Mouse (Mus musculus): ENCODE results near the gene Sema3g.

The Sema3g gene

DNA sequence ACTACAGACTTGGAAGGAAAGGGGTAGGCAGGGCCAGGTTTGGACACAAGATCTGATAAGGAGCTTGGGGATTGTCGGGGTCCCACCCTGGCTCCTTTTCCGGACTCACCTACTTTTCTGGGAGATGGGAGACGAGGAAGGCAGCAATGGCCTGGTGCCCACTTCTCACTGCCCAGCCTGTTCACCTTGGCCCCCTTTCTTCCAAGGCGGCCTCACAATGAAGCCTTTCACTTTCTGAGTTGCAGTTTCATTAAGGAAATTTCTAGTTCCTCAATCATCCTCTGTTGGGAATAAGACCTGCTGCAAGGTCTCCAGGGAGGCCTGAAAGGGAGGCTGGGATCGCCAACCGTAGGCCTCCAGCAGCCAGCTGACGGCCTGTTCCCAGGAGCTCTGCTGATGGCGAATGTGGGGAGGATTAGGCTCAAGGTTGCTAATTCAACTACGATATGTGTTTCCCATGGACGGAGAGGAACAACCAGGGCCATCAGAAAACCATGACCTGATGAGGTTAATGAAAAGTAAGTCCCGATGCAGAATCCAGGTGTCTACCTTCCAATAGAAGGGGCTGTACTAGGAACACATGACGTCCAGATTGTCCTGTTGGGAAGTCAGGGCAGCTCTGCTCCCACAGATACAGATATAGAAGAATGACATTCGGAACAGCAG lies 14.9 kb downstream of the Sema3g start:
- in situ Hi-C loops (cut with MboI, MseI), result no loop called here

- in situ Hi-C loops (cut with MboI, MseI), result no loop called here
Measured at GRCm38 (mm10) chr14:31233070-31233995, 15.7 kb downstream of the Sema3g start.

DNA sequence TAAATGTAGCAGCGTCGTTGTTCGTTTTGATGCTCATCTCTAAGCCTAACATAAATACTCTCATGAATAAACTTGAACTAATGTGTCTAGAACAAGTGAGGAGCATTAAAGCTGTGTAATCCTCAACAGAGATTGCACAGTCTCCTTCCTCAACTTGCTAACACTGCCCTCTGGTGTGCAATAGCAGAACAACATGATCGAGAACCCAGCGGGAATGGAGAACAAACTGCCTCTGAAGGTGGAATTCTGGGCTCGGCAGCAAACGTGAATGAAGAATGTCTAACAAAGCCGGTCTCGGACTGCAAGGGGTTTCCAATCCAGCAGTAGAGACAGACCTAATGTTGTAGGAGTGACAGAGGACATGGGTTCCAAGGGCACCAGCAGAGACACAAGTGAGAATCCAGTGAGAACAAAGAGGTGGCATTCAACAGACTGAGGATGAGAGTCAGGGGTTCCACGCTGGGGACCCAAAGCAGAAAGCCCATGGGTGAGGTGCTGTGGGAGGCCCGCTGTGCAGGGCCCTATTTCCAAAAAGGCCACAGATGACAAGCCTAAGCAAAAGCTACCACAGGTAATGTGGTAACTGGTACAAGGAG lies 16.4 kb downstream of the Sema3g start:
- in situ Hi-C loops (cut with MboI, MseI), result no loop called here

DNA sequence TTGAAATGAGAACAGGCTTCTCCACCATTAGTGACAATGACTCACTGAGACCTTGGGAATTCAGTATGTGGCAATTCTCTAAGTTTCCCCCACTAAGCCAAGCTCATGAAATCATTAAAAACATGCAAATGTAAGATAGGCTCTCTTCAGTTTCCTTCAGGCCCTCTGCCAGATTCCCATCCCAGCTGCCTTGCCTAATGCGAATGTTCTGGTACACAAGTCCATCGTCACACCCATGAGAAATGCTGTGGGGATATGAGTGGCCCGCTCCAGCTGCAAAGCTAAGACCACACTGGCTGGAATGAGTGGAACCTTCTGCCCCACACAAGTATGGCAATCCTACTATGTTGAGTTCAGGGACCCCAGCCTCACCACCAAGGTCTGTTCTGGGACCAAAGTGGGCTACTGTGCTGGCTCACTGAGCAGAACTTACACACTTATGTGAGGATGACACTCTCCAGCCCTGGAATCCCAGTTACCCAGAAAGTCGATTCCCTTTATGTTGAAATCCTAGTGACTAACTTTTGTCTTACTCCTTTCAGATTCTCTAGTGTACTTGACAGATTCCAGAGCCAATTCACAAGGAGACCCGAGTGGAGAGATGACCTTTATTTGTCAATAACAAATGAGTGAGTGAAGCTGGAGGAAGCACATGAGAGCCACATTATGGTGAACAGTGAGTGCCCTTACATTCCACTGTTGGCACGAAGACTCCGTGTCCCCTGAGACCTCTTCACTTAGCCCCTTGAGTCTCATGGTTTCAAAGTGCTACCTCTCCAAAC lies 19.6 kb downstream of the Sema3g start:
- in situ Hi-C loops (cut with MboI, MseI), result no loop called here

GRCm38 (mm10) chr14:31240528-31240927 lies 22.9 kb downstream of the Sema3g start:
- in situ Hi-C loops (cut with MboI, MseI), result no loop called here

DNA sequence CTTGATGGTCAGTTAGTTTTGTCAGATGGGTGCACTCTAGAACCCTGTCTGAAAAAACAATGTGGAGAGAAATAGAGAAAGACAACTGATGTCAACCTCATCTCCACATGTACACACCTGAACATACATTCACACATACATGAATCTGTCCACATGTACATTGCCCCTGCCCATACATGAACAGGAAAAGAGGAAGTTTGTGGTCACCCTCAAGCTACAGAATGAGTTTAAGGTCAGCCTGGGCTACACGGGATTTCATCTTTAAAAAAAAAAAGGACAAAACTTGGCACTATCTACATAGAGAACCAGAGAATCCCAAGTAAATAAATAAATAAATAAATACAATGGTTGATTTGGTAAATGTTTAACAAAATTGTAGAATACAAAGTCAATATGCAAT lies 27.1 kb downstream of the Sema3g start:
- in situ Hi-C loops (cut with MboI, MseI), result no loop called here

DNA sequence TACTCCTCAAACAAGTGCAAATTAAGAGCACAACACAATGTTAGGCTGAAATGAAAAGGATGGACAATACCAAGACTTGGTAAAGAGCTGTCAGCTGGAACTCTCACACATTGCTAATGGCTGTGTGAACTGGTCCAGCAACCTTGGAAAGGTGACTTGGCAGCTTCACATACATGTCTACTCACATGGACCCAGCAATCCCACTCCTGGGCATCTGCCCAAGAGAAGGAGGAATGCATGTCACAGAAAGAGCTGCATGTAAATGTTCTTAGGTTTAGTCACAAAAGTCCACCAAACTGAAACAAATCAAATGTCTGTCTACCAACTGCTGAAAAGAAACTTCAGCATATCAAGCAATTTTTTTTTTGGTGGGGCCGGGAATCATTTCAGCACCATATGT lies 28.3 kb downstream of the Sema3g start:
- in situ Hi-C loops (cut with MboI, MseI), result no loop called here

DNA sequence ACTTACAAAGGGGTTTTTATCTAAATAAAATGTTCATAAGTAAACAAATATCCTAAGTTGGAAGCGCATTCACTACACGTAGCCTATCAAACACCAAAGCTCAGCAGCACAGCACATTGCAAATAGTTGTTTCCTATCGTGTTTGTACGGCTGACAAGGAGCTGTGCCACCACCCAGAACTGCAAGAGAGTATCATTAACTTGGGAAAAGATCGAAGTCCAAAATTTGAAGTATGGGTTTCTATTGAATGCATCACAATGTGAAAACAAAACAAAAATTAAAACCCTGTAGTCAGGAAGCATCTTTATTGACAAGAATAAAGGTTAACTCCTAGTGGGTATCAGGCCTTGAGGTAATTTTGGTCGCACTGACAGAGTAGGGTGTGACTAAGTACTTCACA lies 30.7 kb downstream of the Sema3g start:
- in situ Hi-C loops (cut with MboI, MseI), result no loop called here

- in situ Hi-C loops (cut with MboI, MseI), result loop anchor here (5.0 kb wide), 1 partner anchor 38 kb away; no protein-coding TSS in a partner anchor
Measured at GRCm38 (mm10) chr14:31250222-31251083, 32.8 kb downstream of the Sema3g start.

GRCm38 (mm10) chr14:31251084-31251604 lies 33.5 kb downstream of the Sema3g start, which contains the start of the genes Phf7 and Bap1:
Gene Phf7, minus strand, starts transcription at chr14:31251317.
Gene Bap1, plus strand, starts transcription at chr14:31251450.
- in situ Hi-C loops (cut with MboI, MseI), result loop anchor here (5.0 kb wide), 1 partner anchor 39 kb away; no protein-coding TSS in a partner anchor

- in situ Hi-C loops (cut with MboI, MseI), result loop anchor here (5.0 kb wide), 1 partner anchor 39 kb away; no protein-coding TSS in a partner anchor
Measured at GRCm38 (mm10) chr14:31251626-31252025, 34.0 kb downstream of the Sema3g start.

- in situ Hi-C loops (cut with MboI, MseI), result loop anchor here (5.0 kb wide), 1 partner anchor 40 kb away; no protein-coding TSS in a partner anchor
Measured at GRCm38 (mm10) chr14:31252091-31252490, 34.4 kb downstream of the Sema3g start.

GRCm38 (mm10) chr14:31258476-31259050 lies 40.9 kb downstream of the Sema3g start:
- in situ Hi-C loops (cut with MboI, MseI), result no loop called here

DNA sequence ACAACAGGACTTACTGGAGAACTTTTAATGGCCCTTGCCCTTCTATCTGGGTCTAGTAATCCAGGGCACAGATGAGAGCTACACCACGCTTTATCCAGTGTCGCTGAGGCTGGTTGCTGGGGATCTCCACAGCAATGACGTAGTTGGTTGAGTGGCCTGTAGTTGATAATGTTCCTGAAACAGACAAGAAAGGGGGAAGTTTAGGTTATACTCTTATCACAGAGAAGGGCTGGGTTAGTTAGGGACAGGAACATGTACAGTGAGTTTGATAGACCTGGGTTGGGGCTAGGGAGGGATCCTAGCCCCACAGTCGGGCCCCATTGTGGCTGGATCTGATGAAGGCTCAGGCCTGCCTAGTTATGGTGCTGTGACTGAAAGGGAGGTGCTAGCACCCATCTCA lies 42.7 kb downstream of the Sema3g start:
- in situ Hi-C loops (cut with MboI, MseI), result no loop called here

DNA sequence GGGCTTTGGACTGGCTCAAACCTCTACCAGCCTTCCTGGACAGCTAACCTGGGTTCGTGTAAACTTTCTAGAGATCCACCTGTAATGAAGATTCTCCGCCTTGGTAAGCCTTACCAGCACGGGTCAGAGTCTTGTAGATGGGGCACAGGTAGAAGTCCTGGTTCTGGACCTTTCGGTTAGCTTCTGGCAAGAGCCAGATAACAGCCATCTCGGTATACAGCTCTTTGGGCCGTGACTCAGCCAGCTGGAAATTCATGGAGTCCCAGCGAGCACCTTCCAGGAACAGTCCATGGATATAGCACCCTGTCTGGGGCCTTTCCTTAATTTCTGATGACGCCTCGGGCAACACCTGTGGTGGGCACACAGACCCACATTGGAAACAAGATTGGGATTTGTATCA lies 43.3 kb downstream of the Sema3g start:
- in situ Hi-C loops (cut with MboI, MseI), result no loop called here

- in situ Hi-C loops (cut with MboI, MseI), result no loop called here
Measured at GRCm38 (mm10) chr14:31267649-31268048, 50.0 kb downstream of the Sema3g start.

GRCm38 (mm10) chr14:31268301-31269001 lies 50.8 kb downstream of the Sema3g start:
- in situ Hi-C loops (cut with MboI, MseI), result no loop called here

- in situ Hi-C loops (cut with MboI, MseI), result loop anchor here (5.0 kb wide), 1 partner anchor 203 kb away; no protein-coding TSS in a partner anchor
Measured at GRCm38 (mm10) chr14:31269456-31270100, 51.9 kb downstream of the Sema3g start.
